Mouse (Mus musculus) liver, embryonic 15.5 days (tissue): ENCODE results near the gene Nog. TPM values are rescaled to one million over a fixed set of nuclear protein-coding genes. Genes with fewer than 3 reads are reported as not detected.

Source experiments
- ATAC-seq: fragments of 200-750 bp; cut with Nextera tagmentation; 2 replicates; pipeline ENCODE4 v1.8.0; 2017; ENCODE audit warnings: moderate number of reproducible peaks, mild to moderate bottlenecking, moderate library complexity; ENCODE audit not compliant: insufficient read depth
- H3K27ac ChIP-seq: fragments of 300-500 bp; sonication (generic); replicated peaks from 2 replicates; pipeline ENCODE4 v1.5.1; 2015; ENCODE audit warnings: mild to moderate bottlenecking, inconsistent platforms
- H3K27me3 ChIP-seq: fragments of 300-500 bp; sonication (generic); 2 replicates; pipeline ENCODE4 v1.6.1; 2015; ENCODE audit warnings: mild to moderate bottlenecking, inconsistent platforms
- H3K36me3 ChIP-seq: fragments of 300-500 bp; sonication (generic); replicated peaks from 2 replicates; pipeline ENCODE4 v1.6.1; 2015; ENCODE audit warnings: moderate library complexity, mild to moderate bottlenecking, inconsistent platforms
- H3K4me1 ChIP-seq: fragments of 300-500 bp; sonication (generic); replicated peaks from 2 replicates; pipeline ENCODE4 v1.6.1; 2015; ENCODE audit warnings: inconsistent platforms
- H3K4me2 ChIP-seq: fragments of 300-500 bp; sonication (generic); 2 replicates; pipeline ENCODE4 v1.6.1; 2015; ENCODE audit warnings: moderate library complexity, mild to moderate bottlenecking, inconsistent platforms
- H3K4me3 ChIP-seq: fragments of 300-500 bp; sonication (generic); replicated peaks from 2 replicates; pipeline ENCODE4 v1.5.1; 2015; ENCODE audit warnings: mild to moderate bottlenecking, inconsistent platforms
- H3K9ac ChIP-seq: fragments of 300-500 bp; sonication (generic); 2 replicates; pipeline ENCODE4 v1.6.1; 2015; ENCODE audit warnings: moderate library complexity, mild to moderate bottlenecking, inconsistent platforms
- H3K9me3 ChIP-seq: fragments of 300-500 bp; sonication (generic); replicated peaks from 2 replicates; pipeline ENCODE4 v1.6.1; 2016; ENCODE audit warnings: inconsistent platforms
- WGBS: fragments of 180-500 bp; shearing (Covaris S2); methylation state at CpG from one replicate; pipeline ENCODE4 v1.1.7; 2015; ENCODE audit warnings: mixed read lengths; ENCODE audit not compliant: insufficient replicate concordance; 5-methylcytosine and 5-hydroxymethylcytosine counted together
- polyA plus RNA-seq: library from polyadenylated mRNA; unstranded; fragments of >200 nt; fragmentation: Nextera tagmentation; extraction: Ambion mirVana; gene quantifications from 2 replicates; pipeline ENCODE4 v1.2.1, GENCODE M21; 2015

Nog gene
- not detected in 2 replicates for polyA plus RNA-seq

DNA sequence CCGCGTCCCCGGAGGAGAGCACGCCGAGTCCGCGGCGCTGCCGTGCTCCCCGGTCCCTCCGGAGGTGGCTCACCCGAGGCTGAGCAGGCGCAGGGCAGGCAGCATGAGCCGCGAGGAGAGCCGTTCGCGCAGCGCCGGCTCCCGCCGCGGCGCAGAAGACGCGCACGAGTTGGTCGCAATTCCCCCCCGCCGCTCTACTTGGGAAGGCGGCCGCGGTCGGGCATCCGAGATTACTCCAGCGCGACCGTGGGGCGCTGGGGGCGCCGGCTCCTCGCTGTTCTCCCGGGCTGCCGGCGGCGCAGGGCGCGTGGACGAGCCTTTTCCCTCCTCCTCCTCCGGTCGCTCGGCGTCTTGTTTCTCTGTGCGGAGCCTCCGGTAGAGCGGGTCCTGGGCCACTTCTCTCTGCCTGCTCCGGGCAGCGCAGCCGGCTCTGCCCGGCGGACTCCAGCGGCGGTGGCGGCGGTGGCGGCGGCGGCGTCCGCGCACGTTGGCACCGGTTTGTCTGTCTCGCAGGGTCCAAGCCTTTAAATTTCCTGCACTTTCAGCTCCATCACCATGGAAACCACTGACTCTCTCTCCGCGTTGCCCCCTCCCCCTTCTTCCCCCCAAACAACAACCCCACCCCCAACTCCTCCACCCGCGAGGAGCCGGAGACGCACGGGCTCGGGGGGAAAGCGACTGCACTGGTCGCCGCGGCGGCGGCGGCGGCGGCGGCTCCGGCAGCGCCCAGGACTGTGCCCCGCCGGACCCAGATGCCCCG is at the start of gene Nog:
Nog (minus strand) TSS at position 277 of the 760 bp plus-strand sequence.
- no peak within 1 kb of the TSS for H3K27ac ChIP-seq
- peaks cover 93% of the 10 kb centered on the region for H3K27me3 ChIP-seq
- H3K9ac ChIP-seq = no peak within 1 kb of the TSS
- ATAC-seq = no peak
- 0% methylated on average over 94 of the region's 97 CpGs for WGBS
- H3K4me3 ChIP-seq = peak within 1 kb of the TSS; percentile 39
- no peaks in the 10 kb centered on the region for H3K36me3 ChIP-seq
- no peaks in the 10 kb centered on the region for H3K9me3 ChIP-seq
- 0 out of 2 replicates have a peak, but pooled peaks cover 6% of the 10 kb centered on the region for H3K4me1 ChIP-seq
- peak within 1 kb of the TSS; percentile 62 for H3K4me2 ChIP-seq

GRCm38 (mm10) chr11:89340238-89340637 is 38.1 kb upstream of the Nog start:
- H3K27me3 ChIP-seq = no peaks in the 10 kb centered on the region
- no peaks in the 10 kb centered on the region for H3K4me1 ChIP-seq
- 54% methylated on average over 12 of the region's 12 CpGs for WGBS
- H3K9me3 ChIP-seq = no peaks in the 10 kb centered on the region
- H3K9ac ChIP-seq = no peak overlapping the region
- H3K4me2 ChIP-seq = no peak overlapping the region
- no peak for ATAC-seq
- H3K4me3 ChIP-seq = no peak overlapping the region
- H3K27ac ChIP-seq = no peak overlapping the region
- H3K36me3 ChIP-seq = no peaks in the 10 kb centered on the region

GRCm38 (mm10) chr11:89339783-89340182 is 37.7 kb upstream of the Nog start:
- Histone ChIP-seq H3K4me2 (no peak overlapping the region), H3K4me3 (no peak overlapping the region), H3K9me3 (no peaks in the 10 kb centered on the region), H3K4me1 (no peaks in the 10 kb centered on the region), H3K36me3 (no peaks in the 10 kb centered on the region), H3K9ac (no peak overlapping the region), H3K27ac (no peak overlapping the region), H3K27me3 (no peaks in the 10 kb centered on the region)
- no peak for ATAC-seq
- 70% methylated on average over 8 of the region's 8 CpGs for WGBS

- H3K27ac ChIP-seq = no peak overlapping the region; the same call in 1 of the 2 replicates
- H3K36me3 ChIP-seq = no peaks in the 10 kb centered on the region
- H3K27me3 ChIP-seq = no peaks in the 10 kb centered on the region
- no peak overlapping the region for H3K4me2 ChIP-seq
- no peak overlapping the region for H3K9ac ChIP-seq
- H3K4me1 ChIP-seq = no peaks in the 10 kb centered on the region
- H3K4me3 ChIP-seq = no peak overlapping the region
- H3K9me3 ChIP-seq = no peaks in the 10 kb centered on the region
- ATAC-seq = peak; percentile 57
Measured at GRCm38 (mm10) chr11:89337910-89338309, 35.8 kb upstream of the Nog start.

- Histone ChIP-seq H3K4me3 (no peak overlapping the region), H3K36me3 (no peaks in the 10 kb centered on the region), H3K9me3 (no peaks in the 10 kb centered on the region), H3K9ac (no peak overlapping the region), H3K27ac (no peak overlapping the region), H3K27me3 (no peaks in the 10 kb centered on the region), H3K4me1 (no peaks in the 10 kb centered on the region), H3K4me2 (no peak overlapping the region)
- no peak for ATAC-seq
- WGBS = 27% methylated on average over 11 of the region's 11 CpGs
Measured at GRCm38 (mm10) chr11:89327089-89327881, 25.2 kb upstream of the Nog start.

DNA sequence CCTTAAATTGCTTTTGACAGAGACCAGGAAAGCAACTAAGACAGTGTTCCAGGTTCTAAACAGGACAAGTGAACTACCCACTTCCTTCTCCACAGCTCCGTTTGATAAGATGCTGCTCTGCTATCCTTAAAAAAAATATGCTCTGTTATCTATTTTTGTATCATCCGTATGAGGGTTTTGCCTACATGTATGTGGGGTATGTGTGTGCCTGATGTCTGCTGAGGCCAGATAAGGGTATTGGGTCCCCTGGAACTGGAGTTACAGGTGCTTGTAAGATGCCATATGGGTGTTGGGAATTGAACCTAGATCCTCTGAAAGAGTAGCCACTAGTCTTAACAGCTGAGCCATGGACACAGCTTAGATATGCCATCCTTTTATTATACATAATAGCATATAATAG is 19.6 kb upstream of the Nog start:
- ATAC-seq = peak; percentile 80
- Histone ChIP-seq H3K4me2 (no peak overlapping the region), H3K9ac (no peak overlapping the region), H3K27me3 (0 out of 2 replicates have a peak, but pooled peaks cover under 1% of the 10 kb centered on the region), H3K9me3 (no peaks in the 10 kb centered on the region), H3K27ac (no peak overlapping the region), H3K36me3 (no peaks in the 10 kb centered on the region), H3K4me3 (no peak overlapping the region), H3K4me1 (no peaks in the 10 kb centered on the region)
- 21% methylated on average over 2 of the region's 2 CpGs for WGBS

- H3K27ac ChIP-seq = no peak overlapping the region
Measured at GRCm38 (mm10) chr11:89319675-89320074, 17.5 kb upstream of the Nog start.

GRCm38 (mm10) chr11:89318324-89318723 is 16.2 kb upstream of the Nog start:
- Histone ChIP-seq H3K9ac (no peak overlapping the region), H3K4me2 (no peak overlapping the region), H3K27ac (no peak overlapping the region), H3K9me3 (no peaks in the 10 kb centered on the region), H3K36me3 (no peaks in the 10 kb centered on the region), H3K4me1 (no peaks in the 10 kb centered on the region), H3K27me3 (peaks cover 11% of the 10 kb centered on the region), H3K4me3 (no peak overlapping the region)
- WGBS = 27% methylated on average over 8 of the region's 8 CpGs
- no peak for ATAC-seq

More at GRCm38 (mm10) chr11:89319675-89320074, 17.5 kb upstream of the Nog start:
- H3K4me2 ChIP-seq = no peak overlapping the region
- H3K4me3 ChIP-seq = no peak overlapping the region
- no peaks in the 10 kb centered on the region for H3K36me3 ChIP-seq
- no peak overlapping the region for H3K9ac ChIP-seq
- 55% methylated on average over 6 of the region's 6 CpGs for WGBS
- no peaks in the 10 kb centered on the region for H3K4me1 ChIP-seq
- peaks cover 3% of the 10 kb centered on the region; the same call in 1 of the 2 replicates for H3K27me3 ChIP-seq
- no peaks in the 10 kb centered on the region for H3K9me3 ChIP-seq
- ATAC-seq = no peak

DNA sequence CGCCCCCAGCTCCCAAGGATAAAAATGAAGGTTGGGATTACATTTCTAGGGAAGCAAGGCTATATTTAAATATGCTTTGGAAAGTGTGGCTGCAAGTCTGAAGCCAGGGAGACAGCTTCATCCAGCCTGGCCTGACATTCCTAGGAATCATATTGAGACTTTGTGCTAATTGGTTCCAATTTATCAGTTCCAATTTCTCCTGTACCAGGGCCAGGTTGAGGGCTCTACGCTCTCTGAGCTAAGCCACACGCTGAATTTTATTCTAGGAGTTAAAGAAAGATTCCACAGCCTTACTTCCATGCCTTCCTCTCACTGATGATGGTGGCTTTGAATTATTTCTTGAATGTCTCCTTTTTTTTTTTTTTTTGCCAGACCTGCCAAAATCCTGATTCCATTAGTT is 15.6 kb upstream of the Nog start:
- Histone ChIP-seq H3K9me3 (no peaks in the 10 kb centered on the region), H3K4me3 (no peak overlapping the region), H3K4me2 (no peak overlapping the region), H3K36me3 (no peaks in the 10 kb centered on the region), H3K27ac (no peak overlapping the region), H3K27me3 (peaks cover 11% of the 10 kb centered on the region), H3K4me1 (no peaks in the 10 kb centered on the region), H3K9ac (no peak overlapping the region)
- no peak for ATAC-seq
- WGBS = 72% methylated on average over 3 of the region's 3 CpGs

- Histone ChIP-seq H3K9me3 (no peaks in the 10 kb centered on the region), H3K9ac (no peak overlapping the region), H3K27ac (no peak overlapping the region), H3K27me3 (peaks cover 21% of the 10 kb centered on the region), H3K4me3 (no peak overlapping the region), H3K4me1 (no peaks in the 10 kb centered on the region), H3K36me3 (no peaks in the 10 kb centered on the region), H3K4me2 (no peak overlapping the region)
- ATAC-seq = no peak
- 51% methylated on average over 5 of the region's 5 CpGs for WGBS
Measured at GRCm38 (mm10) chr11:89314374-89314773, 12.2 kb upstream of the Nog start.

DNA sequence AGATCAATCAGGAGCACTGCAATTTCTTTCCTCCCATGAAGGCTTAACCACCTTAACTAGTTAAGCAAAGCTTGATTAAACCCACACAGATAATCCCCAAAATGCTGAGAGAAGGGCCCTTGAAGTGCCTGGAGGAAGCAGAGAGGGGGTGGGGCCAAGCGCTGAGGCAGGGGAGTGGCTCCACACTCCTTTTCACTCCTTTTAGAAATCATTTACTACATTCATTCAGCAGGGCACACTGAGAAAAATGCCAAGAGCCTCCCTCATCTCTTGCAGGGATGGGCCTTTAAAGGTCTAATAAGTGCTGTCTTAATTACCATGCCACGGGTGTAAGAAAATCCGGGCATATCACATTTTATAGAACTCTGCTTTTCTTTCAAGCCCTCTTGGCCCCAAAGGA is 10.2 kb upstream of the Nog start:
- no peaks in the 10 kb centered on the region for H3K4me1 ChIP-seq
- no peak overlapping the region for H3K4me2 ChIP-seq
- no peak overlapping the region for H3K27ac ChIP-seq
- no peak overlapping the region for H3K4me3 ChIP-seq
- no peak overlapping the region for H3K9ac ChIP-seq
- peaks cover 29% of the 10 kb centered on the region for H3K27me3 ChIP-seq
- no peak for ATAC-seq
- H3K9me3 ChIP-seq = no peaks in the 10 kb centered on the region
- H3K36me3 ChIP-seq = no peaks in the 10 kb centered on the region
- WGBS = 42% methylated on average over 3 of the region's 3 CpGs
